Mouse (Mus musculus): ENCODE measurements around the gene Trhr2.
A peak's percentile ranks its signal among the peaks of the same experiment; 100 is the strongest.

Trhr2 gene

GRCm38 (mm10) chr8:122360696-122361416, at the start of gene Trhr2:
Gene Trhr2 (minus strand): TSS chr8:122360746.
- no peak for DNase-seq (ENCODE audit: low spot score in 2 of 2)

- DNase-seq (ENCODE audit: low spot score in 2 of 2), result no peak
Observed at GRCm38 (mm10) chr8:122407678-122408077, 47.1 kb upstream of the Trhr2 start.

- no peak for DNase-seq (ENCODE audit: low spot score in 2 of 2)
Observed at GRCm38 (mm10) chr8:122405146-122405805, 44.7 kb upstream of the Trhr2 start.

DNA sequence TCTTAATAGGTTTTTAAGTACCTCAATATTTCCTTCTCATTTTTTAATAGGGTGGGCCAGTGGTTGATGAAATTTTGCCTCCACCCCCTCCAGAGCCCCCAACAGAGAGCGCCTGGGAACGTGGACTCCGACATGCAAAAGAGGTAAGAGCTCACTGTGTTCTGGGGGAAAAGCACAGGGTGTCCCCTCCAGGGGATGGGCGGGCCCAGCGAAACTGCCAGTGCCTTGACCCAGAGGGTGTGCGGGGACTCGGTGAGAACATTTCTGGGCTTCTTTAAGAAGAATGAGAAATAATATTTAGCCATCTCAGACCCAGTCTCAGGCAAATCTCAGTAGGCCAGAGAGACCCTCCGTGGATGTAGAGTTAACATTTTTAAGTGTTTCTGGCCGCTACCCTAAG, 37.6 kb upstream of the Trhr2 start:
- DNase-seq (ENCODE audit: low spot score in 2 of 2), result no peak

GRCm38 (mm10) chr8:122395291-122395690, 34.7 kb upstream of the Trhr2 start:
- no peak for DNase-seq (ENCODE audit: low spot score in 2 of 2)

DNA sequence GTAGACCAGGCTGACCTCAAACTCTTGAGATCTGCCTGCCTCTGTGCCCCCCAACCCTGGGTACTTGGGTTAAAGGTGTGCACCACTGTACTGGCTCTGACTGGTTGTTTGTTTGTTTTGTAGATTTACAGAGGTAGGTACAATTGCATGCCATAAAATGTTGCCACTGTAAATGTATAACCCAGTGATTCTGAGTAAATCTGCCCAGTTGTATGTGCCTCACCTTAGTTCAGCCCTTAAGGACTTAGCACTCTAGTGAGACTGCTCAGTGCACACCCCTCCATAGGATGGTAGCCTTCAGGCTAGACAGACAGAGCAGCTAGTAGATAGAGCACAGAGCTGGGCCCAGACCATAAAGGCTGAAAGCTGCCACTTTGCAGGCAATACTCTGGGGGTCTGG, 33.2 kb upstream of the Trhr2 start:
- no peak for DNase-seq (ENCODE audit: low spot score in 2 of 2)

DNA sequence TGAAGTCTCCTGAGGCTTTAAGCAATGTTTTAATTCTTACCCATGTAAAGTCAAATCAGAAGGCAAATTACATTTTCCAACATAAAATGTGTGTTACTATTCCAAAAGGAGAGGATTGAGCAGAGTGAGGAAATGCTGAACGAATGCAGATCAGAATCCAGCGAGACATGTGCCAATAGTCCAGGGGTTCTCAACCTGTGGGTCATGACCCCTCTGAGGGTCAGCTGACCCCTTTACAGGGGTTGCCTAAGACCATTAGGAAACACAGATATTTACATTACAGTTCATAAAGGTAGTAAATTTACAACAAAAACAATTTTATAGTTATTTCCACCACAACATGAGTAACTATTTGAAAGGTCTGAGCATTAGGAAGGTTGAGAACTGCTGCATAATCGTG, 30.2 kb upstream of the Trhr2 start:
- no peak for DNase-seq (ENCODE audit: low spot score in 2 of 2)

GRCm38 (mm10) chr8:122389357-122389756, 28.8 kb upstream of the Trhr2 start:
- DNase-seq (ENCODE audit: low spot score in 2 of 2), result no peak

DNA sequence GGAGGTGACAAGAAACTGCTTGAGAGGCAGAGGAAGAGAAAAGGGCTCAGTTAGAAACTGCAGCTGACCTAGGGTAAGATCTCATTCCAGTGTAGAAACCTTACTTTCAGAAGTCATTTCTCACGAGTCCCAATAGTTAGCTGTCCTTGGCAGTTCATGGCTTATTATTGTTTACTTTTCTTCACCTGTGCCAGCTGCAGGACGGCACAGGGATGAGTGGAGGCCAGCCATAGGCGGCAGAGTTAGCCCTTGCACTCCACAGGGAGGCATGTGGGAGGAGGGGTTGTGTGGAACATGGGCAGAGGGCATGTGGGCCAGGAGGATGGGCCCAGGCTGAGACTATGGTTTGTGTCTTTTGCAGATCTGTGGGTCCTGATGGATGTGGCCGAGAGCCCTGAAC, 22.5 kb upstream of the Trhr2 start:
- DNase-seq (ENCODE audit: low spot score in 2 of 2), result no peak

DNA sequence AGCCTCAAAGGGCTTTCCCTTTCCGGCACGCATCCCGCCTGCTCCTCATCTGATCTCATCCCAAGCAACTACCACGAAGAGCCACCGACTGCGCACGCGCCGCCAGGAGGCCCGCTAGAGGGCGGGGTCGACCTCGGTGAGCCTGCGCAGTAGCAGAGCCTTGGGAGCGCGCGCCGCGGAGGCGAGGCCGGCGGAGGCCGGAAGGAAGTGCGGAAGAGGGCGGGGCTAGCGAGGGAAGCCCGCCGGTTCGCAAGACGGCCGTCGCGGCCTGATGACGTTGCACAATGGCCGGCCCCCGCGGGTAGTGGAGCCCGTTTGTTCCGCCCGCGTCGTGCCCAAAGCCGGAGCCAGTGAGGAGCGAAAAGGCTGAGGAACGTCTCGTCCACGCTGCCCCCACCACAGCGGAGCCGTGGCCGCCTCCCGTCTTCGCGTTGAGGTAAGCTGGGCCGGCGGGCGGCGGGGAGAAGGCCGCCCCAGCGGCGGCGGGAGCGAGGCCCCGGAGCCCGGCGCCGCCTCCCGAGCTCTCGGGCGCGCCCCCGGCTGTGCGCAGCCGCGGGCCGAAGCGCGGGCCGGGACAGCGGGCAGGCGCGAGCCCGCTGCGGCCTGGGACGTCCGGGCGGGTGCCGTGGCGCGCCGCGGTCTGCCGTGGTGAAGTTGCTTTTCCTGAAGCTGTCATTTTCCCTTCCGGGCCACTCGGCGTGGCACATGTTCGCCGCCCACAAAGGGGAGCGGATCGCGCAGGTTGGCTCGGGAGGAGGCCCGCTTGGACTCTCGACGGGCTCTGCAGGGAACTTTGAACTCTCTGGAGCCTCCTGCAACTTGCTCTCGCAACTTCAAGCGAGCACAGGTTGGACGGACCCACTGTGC, 16.1 kb upstream of the Trhr2 start, which contains the start of gene Zc3h18:
Gene Zc3h18, plus strand, starts transcription at position 245 of the 867 bp plus-strand sequence.
- DNase-seq (ENCODE audit: low spot score in 2 of 2), result peak; percentile 99

GRCm38 (mm10) chr8:122375751-122376364, 15.3 kb upstream of the Trhr2 start:
- DNase-seq (ENCODE audit: low spot score in 2 of 2), result no peak

DNA sequence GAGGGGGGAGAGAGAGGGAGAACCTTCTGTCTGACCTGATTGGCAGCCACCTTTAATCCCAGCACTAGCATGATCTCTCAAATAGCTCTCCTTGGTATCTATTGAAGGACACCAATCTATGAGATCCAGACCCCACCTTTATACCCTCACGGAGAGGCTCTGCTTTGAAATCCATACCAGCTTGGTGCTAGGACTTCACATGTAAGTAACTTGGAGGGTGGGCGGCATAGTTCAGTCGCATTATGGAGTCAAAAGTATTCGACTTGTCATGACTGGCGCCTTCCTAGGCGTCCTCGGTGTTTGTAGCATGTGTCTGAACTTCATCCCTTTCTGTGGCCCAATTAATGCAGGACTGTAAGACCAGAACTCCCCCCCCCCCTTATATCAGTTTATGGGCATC, 14.8 kb upstream of the Trhr2 start:
- no peak for DNase-seq (ENCODE audit: low spot score in 2 of 2)

DNA sequence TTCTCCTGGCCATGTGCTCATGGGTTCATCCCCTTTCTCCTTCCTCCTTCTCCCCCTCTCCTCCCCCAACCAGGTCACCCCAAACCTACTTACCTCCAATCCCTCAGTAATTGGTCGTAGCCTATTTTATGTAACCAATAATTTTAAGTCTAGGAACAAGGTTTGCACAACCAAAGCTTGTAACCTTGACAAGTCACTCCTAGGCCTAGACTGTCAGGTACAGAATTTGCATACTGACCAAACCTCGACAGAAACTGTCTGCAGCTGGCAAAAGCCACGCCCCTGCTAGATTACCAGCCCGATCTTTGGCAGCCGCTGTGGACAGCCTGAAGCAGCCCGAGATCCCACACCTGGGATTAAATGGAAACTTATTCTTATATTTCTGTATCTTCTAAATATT, 11.2 kb upstream of the Trhr2 start:
- no peak for DNase-seq (ENCODE audit: low spot score in 2 of 2)

DNA sequence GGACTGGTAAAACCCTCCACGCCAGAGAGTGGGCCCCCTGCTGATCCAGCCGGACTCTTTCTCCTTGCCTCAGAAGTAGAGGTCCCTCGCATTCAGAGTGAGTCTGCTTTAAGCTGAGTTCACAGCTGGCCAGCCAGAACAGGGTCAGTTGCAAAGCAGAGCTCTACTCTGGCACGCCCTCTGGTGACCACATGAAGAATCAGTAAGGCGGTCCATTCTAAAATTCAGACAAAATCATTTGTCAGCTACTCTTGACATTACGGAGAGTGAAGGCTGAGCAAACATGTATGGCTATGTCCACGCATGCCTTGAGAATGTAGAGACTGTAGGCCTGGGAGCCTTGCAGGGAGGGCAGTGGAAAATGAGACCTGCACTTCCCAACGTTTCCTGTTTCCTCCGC, 9.1 kb upstream of the Trhr2 start:
- peak; percentile 18 to 46 for DNase-seq (ENCODE audit: low spot score in 2 of 2)

DNA sequence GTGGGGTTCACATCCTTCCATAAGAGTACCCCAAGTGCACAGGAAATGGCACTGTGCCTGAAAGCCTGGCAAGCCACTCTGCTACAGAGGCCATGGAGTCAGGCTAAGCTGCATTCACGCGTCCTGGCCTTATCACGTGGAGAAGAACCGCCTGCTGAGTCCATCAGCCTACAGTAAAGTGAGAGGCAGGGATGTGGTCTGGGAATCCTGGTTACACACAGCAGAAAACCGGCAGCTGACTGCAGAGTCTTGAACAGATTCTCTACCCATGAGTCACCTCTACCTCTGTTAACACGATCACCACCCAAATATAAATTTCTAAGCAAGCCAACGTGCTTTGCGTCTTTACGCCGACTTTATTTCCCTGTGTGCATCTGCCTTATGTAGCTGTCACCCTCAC, 7.9 kb upstream of the Trhr2 start:
- no peak for DNase-seq (ENCODE audit: low spot score in 2 of 2)

- DNase-seq (ENCODE audit: low spot score in 2 of 2), result no peak
Observed at GRCm38 (mm10) chr8:122362967-122363366, 2.4 kb upstream of the Trhr2 start.

DNA sequence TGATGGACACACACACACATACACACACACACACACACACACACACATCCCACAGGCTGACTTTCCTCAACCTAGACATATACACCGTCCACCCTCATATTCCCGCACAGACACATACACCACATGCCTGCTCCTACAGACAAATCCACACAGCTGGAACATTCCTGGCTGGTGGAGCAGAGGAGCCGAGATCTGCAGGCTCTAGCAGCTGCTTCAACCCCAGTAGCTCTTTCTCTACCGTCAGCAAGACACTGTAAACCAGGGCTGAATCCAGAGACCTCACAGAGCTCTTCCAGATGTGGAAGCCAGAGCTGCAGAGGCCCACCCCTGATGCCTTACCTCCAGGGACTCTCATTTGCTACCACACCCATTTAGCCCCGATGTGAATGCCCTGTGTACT, 1.7 kb upstream of the Trhr2 start:
- no peak for DNase-seq (ENCODE audit: low spot score in 2 of 2)

- no peak for DNase-seq (ENCODE audit: low spot score in 2 of 2)
Observed at GRCm38 (mm10) chr8:122359111-122359775, 1.3 kb downstream of the Trhr2 start.

DNA sequence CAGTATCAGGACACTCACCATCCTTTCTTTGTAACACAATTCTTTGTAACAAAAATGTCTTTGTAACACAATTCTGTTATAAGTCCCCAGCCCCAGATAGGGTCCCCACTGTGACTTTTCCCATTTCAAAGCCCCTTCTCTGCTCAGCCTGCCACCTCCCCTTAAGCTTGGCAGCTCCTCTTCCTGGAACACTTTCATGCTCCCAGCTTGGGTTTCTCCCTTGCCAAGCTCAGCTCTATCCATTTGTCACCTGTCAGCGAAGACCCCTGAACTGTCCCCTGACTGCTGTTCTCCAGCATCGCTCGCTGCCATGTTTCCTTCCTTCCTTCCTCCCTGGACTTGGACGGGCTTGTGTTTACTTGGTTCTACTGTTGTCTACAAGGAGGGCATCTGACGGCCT, 2.9 kb downstream of the Trhr2 start:
- no peak for DNase-seq (ENCODE audit: low spot score in 2 of 2)

GRCm38 (mm10) chr8:122357202-122357601, 3.3 kb downstream of the Trhr2 start:
- no peak for DNase-seq (ENCODE audit: low spot score in 2 of 2)
